Mouse (Mus musculus): ENCODE measurements around the gene Ube2e1. TPM values are rescaled to one million over a fixed set of nuclear protein-coding genes. Genes with fewer than 3 reads are reported as not detected.

The Ube2e1 gene
- polyA plus RNA-seq (2015; fragmentation: Nextera tagmentation; extraction: Ambion mirVana) = 198 and 205 TPM in 2 replicates

DNA sequence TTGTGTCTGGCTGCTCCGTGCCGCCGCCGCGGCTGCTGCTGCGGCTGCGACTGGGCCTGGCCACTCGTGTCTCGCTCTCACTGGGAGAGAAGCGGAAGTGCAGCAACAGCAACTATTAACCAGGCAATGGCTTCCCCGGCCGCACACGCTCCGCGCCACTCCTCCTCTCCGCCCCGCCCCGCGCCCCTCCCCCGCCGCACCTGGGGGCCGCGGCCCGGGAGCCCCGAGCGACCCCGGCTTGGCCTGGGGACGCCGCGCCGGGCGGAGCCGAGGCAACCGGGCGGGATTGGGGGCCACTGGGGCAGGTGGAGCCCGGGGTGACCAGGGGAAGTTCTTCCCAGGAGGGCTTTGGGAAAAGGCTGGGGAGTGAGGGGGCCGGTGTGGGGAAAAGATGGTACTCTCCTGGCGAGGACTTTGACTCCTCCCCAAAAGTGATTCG, at the start of gene Ube2e1:
TSS of gene Ube2e1 (minus strand) at position 167 of the 439 bp plus-strand sequence.
- 1% methylated on average over 35 of the region's 39 CpGs for WGBS
- Histone ChIP-seq H3K4me1 (peaks cover 36% of the 10 kb centered on the region), H3K27ac (peak within 1 kb of the TSS; percentile 89), H3K9me3 (no peaks in the 10 kb centered on the region), H3K9ac (peak within 1 kb of the TSS; percentile 96), H3K36me3 (replicated peaks) (no peaks in the 10 kb centered on the region), H3K4me2 (peak within 1 kb of the TSS; percentile 63), H3K4me3 (peak within 1 kb of the TSS; percentile 92), H3K27me3 (replicated peaks) (no peaks in the 10 kb centered on the region)
- peak; percentile 94 for ATAC-seq (replicated peaks)

GRCm38 (mm10) chr14:18379841-18380240, 48.2 kb upstream of the Ube2e1 start:
- Histone ChIP-seq H3K27me3 (replicated peaks) (no peaks in the 10 kb centered on the region), H3K27ac (no peak overlapping the region), H3K9ac (no peak overlapping the region), H3K4me2 (no peak overlapping the region), H3K9me3 (no peaks in the 10 kb centered on the region), H3K4me1 (no peaks in the 10 kb centered on the region), H3K36me3 (replicated peaks) (no peaks in the 10 kb centered on the region), H3K4me3 (no peak overlapping the region)
- 59% methylated on average over 5 of the region's 5 CpGs for WGBS
- ATAC-seq (replicated peaks) = no peak

DNA sequence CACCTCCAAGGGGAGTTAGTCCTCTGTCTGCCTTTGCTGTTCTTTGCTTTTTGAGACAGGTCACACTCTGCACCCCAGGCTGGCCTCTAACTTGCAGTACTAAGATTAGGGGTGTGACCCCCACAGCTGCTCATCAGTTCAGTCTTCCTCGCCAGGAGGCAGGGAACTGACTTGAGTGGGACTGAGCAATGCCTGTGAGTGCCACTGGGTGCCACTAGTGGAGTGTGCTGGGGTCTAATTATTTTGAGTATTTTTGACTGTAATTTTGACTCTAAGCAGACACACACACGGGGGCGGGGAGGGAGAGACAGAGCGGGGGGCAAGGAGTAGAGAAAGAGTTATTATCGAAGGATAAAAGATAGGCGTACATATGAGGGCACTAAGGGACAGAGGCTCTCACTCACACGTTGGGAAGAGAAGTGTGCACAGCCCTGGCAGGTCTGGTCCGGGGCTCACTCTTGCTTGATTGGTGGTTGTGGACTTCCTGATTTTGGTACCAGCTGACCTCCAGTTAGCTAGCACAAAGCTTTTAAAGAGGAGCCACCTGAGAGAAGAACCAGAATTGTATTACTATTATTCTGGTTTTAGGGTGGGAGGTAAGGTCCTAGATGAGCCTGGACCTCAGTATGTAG, 46.4 kb upstream of the Ube2e1 start:
- Histone ChIP-seq H3K9ac (no peak overlapping the region), H3K27ac (no peak overlapping the region), H3K27me3 (replicated peaks) (no peaks in the 10 kb centered on the region), H3K36me3 (replicated peaks) (no peaks in the 10 kb centered on the region), H3K4me3 (no peak overlapping the region), H3K4me1 (0 out of 2 replicates have a peak, but pooled peaks cover 2% of the 10 kb centered on the region), H3K9me3 (no peaks in the 10 kb centered on the region), H3K4me2 (no peak overlapping the region)
- 65% methylated on average over 8 of the region's 8 CpGs for WGBS
- ATAC-seq (replicated peaks) = peak; percentile 64

- ATAC-seq (replicated peaks) = no peak
- no peak overlapping the region for H3K4me2 ChIP-seq
- no peaks in the 10 kb centered on the region for H3K9me3 ChIP-seq
- H3K9ac ChIP-seq = no peak overlapping the region
- 0 out of 2 replicates have a peak, but pooled peaks cover 2% of the 10 kb centered on the region for H3K4me1 ChIP-seq
- no peak overlapping the region for H3K27ac ChIP-seq
- H3K27me3 ChIP-seq (replicated peaks) = no peaks in the 10 kb centered on the region
- WGBS = 70% methylated on average over 3 of the region's 3 CpGs
- no peaks in the 10 kb centered on the region for H3K36me3 ChIP-seq (replicated peaks)
- no peak overlapping the region for H3K4me3 ChIP-seq
Measured at GRCm38 (mm10) chr14:18376206-18376605, 44.5 kb upstream of the Ube2e1 start.

DNA sequence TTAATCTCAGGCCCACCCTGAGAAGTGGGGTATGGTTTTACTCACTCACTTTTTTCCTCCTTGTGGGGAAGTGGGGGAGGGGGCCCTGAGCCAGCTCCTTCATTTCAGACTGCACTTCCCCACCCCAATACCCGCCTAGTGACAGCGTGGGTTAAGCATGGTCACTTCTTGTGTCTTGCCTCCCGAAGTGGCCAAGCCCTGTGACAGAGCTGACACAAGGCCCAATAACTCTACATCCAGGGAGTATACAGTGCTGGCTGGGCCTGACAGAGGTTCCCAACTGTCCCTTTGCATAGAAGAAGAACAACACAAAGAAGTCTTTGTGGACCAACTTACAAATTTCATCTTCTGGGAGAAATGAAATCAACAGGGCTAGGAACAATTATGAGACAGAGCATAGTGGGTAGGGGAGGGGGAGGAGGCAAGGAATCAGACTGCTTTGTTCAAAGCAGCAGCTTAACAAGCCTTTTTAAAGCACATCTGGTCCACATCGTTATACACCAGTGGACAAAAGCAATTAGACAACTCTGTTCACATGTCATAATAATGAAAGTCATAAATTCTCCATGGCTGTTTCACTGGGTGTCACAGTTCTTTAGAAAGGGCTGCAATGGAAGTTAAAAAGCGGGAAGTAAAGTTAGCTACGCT, 42.2 kb upstream of the Ube2e1 start:
- no peak for ATAC-seq (replicated peaks)
- 61% methylated on average over 6 of the region's 6 CpGs for WGBS
- no peaks in the 10 kb centered on the region for H3K9me3 ChIP-seq

GRCm38 (mm10) chr14:18372761-18373610, 41.3 kb upstream of the Ube2e1 start:
- H3K4me1 ChIP-seq = 0 out of 2 replicates have a peak, but pooled peaks cover 2% of the 10 kb centered on the region
- no peak overlapping the region for H3K4me3 ChIP-seq
- no peaks in the 10 kb centered on the region for H3K27me3 ChIP-seq (replicated peaks)
- no peaks in the 10 kb centered on the region for H3K9me3 ChIP-seq
- H3K36me3 ChIP-seq (replicated peaks) = no peaks in the 10 kb centered on the region
- no peak overlapping the region for H3K4me2 ChIP-seq
- no peak overlapping the region for H3K27ac ChIP-seq
- H3K9ac ChIP-seq = no peak overlapping the region
- no peak for ATAC-seq (replicated peaks)
- WGBS = 89% methylated on average over 9 of the region's 9 CpGs

More for the DNA sequence above, 42.2 kb upstream of the Ube2e1 start:
- Histone ChIP-seq H3K4me2 (no peak overlapping the region), H3K4me3 (no peak overlapping the region), H3K4me1 (0 out of 2 replicates have a peak, but pooled peaks cover 2% of the 10 kb centered on the region), H3K9ac (no peak overlapping the region), H3K27me3 (replicated peaks) (no peaks in the 10 kb centered on the region), H3K36me3 (replicated peaks) (no peaks in the 10 kb centered on the region), H3K27ac (no peak overlapping the region)

GRCm38 (mm10) chr14:18369031-18369430, 37.4 kb upstream of the Ube2e1 start:
- 0 out of 2 replicates have a peak, but pooled peaks cover 2% of the 10 kb centered on the region for H3K4me1 ChIP-seq
- no peak overlapping the region for H3K4me3 ChIP-seq
- no peak overlapping the region for H3K27ac ChIP-seq
- H3K9me3 ChIP-seq = no peaks in the 10 kb centered on the region
- no peak overlapping the region for H3K9ac ChIP-seq
- no peak for ATAC-seq (replicated peaks)
- no peak overlapping the region for H3K4me2 ChIP-seq
- no peaks in the 10 kb centered on the region for H3K27me3 ChIP-seq (replicated peaks)
- H3K36me3 ChIP-seq (replicated peaks) = no peaks in the 10 kb centered on the region

GRCm38 (mm10) chr14:18367025-18367424, 35.4 kb upstream of the Ube2e1 start:
- H3K4me1 ChIP-seq = no peaks in the 10 kb centered on the region
- no peak overlapping the region for H3K4me2 ChIP-seq
- no peaks in the 10 kb centered on the region for H3K36me3 ChIP-seq (replicated peaks)
- H3K9me3 ChIP-seq = no peaks in the 10 kb centered on the region
- H3K9ac ChIP-seq = no peak overlapping the region
- 36% methylated on average over 5 of the region's 5 CpGs for WGBS
- no peak overlapping the region for H3K4me3 ChIP-seq
- H3K27me3 ChIP-seq (replicated peaks) = no peaks in the 10 kb centered on the region
- H3K27ac ChIP-seq = no peak overlapping the region
- ATAC-seq (replicated peaks) = no peak

GRCm38 (mm10) chr14:18364321-18364720, 32.7 kb upstream of the Ube2e1 start:
- Histone ChIP-seq H3K4me3 (no peak overlapping the region), H3K36me3 (replicated peaks) (no peaks in the 10 kb centered on the region), H3K4me2 (no peak overlapping the region), H3K4me1 (no peaks in the 10 kb centered on the region), H3K27me3 (replicated peaks) (no peaks in the 10 kb centered on the region), H3K9me3 (no peaks in the 10 kb centered on the region), H3K27ac (no peak overlapping the region), H3K9ac (no peak overlapping the region)
- no peak for ATAC-seq (replicated peaks)
- WGBS = 87% methylated on average over 3 of the region's 3 CpGs

- no peak overlapping the region for H3K4me3 ChIP-seq
- no peak overlapping the region for H3K27ac ChIP-seq
- no peak overlapping the region for H3K9ac ChIP-seq
- 67% methylated on average over 2 of the region's 2 CpGs for WGBS
- no peaks in the 10 kb centered on the region for H3K9me3 ChIP-seq
- H3K4me2 ChIP-seq = no peak overlapping the region
- no peaks in the 10 kb centered on the region for H3K27me3 ChIP-seq (replicated peaks)
- H3K36me3 ChIP-seq (replicated peaks) = no peaks in the 10 kb centered on the region
- H3K4me1 ChIP-seq = no peaks in the 10 kb centered on the region
- no peak for ATAC-seq (replicated peaks)
Measured at GRCm38 (mm10) chr14:18356442-18356841, 24.8 kb upstream of the Ube2e1 start.

- no peak overlapping the region for H3K4me2 ChIP-seq
- no peak for ATAC-seq (replicated peaks)
- H3K4me3 ChIP-seq = no peak overlapping the region
- H3K9me3 ChIP-seq = no peaks in the 10 kb centered on the region
- H3K27ac ChIP-seq = no peak overlapping the region
- no peaks in the 10 kb centered on the region for H3K4me1 ChIP-seq
- no peak overlapping the region for H3K9ac ChIP-seq
- no peaks in the 10 kb centered on the region for H3K36me3 ChIP-seq (replicated peaks)
- H3K27me3 ChIP-seq (replicated peaks) = no peaks in the 10 kb centered on the region
- WGBS = 84% methylated on average over 6 of the region's 6 CpGs
Measured at GRCm38 (mm10) chr14:18355514-18356190, 24.0 kb upstream of the Ube2e1 start.

GRCm38 (mm10) chr14:18353525-18353924, 21.9 kb upstream of the Ube2e1 start:
- no peak overlapping the region for H3K4me2 ChIP-seq
- no peak for ATAC-seq (replicated peaks)
- whole genome bisulfite sequencing = 57% methylated on average over 3 of the region's 3 CpGs

More at GRCm38 (mm10) chr14:18353525-18353924, 21.9 kb upstream of the Ube2e1 start:
- Histone ChIP-seq H3K9ac (no peak overlapping the region), H3K27me3 (replicated peaks) (no peaks in the 10 kb centered on the region), H3K27ac (no peak overlapping the region), H3K9me3 (no peaks in the 10 kb centered on the region), H3K36me3 (replicated peaks) (no peaks in the 10 kb centered on the region), H3K4me1 (no peaks in the 10 kb centered on the region), H3K4me3 (no peak overlapping the region)
